Mouse (Mus musculus) heart, postnatal 14 days (tissue): ENCODE measurements around the gene Lmo4. TPM values are rescaled to one million over a fixed set of nuclear protein-coding genes. Genes with fewer than 3 reads are reported as not detected.

Source experiments
- DNase-seq, 2 experiments: peaks; one replicate each; pipeline ENCODE4 v3.0.0; 2021 to 2022
- intact Hi-C: fragments of 180-260 bp; cut with DNase I; formaldehyde crosslinking; loops from one replicate; pipeline ENCODE4 v1.15.1; 2025
- total RNA-seq, 2 experiments: library from RNA; stranded (reverse); gene quantifications; 2 replicates each; pipeline ENCODE4 v1.2.3; 2021

Lmo4 gene
- total RNA-seq, 2 experiments from 2014 or later, result 33.2 to 34.5 TPM

DNA sequence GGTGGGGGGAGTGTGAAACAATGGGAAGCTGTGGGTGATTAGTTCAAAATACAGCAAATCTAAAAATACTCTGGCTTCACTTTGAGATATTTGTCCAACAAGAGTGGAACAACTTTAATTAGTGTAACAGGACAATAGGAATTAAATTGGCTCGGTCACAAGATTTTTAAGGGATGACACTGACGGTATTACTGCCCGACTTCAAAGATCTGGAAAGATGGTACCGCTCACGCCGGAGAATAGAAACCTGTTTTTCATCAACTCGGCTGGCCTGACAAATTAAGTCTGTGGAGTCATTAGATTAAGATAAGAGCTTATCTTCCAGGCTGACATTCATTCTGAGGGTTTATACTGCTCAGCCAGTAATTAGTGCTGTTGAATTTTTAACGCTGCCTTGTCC lies 42.9 kb downstream of the Lmo4 start:
- DNase-seq, result no peak
- intact Hi-C loops, result no loop called here

DNA sequence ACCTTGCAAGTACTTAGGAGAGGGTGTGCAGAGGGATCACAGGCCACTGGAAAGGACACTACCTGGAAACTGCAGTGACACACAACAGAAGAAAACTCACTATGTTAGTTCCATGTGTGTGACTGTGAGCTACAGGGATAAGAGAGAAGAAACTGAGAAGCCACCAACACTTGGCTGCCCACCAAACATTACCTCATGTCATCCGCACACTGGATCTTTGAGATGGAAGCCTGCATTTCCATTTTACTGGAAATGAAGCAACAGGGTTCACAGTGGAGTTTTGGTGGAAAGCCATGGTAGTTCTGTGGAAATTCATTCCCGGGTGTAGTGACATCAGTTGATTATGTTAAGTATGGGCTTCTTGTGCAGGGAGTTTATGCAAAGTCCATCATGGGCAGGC lies 43.8 kb downstream of the Lmo4 start:
- intact Hi-C loops, result no loop called here
- peak; percentile 37 to 61 for DNase-seq

DNA sequence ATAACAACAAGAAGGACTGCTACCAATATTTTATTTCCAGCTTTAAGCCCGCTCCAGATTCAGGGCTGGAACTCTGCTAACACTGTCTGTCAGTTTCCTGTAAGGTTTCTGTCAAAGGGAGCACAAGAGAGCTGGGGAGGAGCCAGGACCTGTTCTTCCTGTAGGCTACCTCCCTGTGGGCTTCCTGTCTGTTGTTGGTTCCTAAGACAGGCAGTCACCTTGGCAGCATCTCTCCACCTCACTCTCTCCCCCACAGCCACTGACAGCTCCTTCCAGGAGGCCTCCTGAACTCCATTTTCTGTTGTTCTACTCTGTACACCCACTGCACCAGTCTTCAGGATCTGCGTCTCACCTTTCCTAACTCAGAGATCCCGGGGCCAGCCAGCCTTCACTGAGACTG lies 49.3 kb downstream of the Lmo4 start:
- no peak for DNase-seq
- intact Hi-C loops, result no loop called here

DNA sequence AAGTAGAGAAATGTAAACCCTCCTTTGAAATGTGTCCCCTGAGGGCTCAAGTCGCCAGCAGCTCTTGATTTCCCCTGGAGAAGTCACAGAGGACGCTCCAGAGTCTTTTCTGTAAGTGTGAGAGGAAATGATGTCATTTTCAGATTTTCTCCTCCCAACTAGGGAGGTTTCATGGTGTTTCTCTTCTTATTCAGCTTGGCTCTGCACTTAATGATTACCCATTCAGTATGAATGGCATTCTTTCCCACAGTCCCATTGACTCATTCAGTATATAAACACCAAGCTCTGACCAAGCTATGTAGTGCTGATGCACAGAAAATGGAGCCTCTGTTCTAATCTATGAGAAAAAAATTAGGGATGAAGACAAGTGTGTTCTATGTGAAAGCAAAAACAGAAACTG lies 51.6 kb downstream of the Lmo4 start:
- DNase-seq, result no peak
- intact Hi-C loops, result no loop called here

- intact Hi-C loops, result no loop called here
- no peak for DNase-seq
These were observed 54.0 kb downstream of the Lmo4 start for GRCm38 (mm10) chr3:144151001-144151400.

DNA sequence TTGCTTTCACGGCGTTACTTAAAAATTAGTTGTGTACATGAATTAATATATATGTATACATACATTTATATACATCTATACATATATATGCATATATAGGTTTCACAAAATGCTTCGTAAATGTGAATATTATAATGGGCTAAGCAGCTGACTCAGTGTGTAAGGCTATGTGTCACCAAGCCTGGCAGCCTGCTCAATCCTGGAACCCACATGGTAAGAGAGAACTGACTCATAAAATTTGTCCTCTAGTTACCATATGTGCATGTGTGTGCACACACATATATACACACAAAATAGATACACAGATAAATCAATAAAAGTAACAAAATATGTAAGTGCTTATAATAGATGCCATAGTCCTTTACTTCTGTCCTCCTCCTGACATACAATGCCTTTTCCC lies 56.8 kb downstream of the Lmo4 start:
- DNase-seq, result no peak
- intact Hi-C loops, result no loop called here

- intact Hi-C loops, result no loop called here
- no peak for DNase-seq
These were observed 57.8 kb downstream of the Lmo4 start for GRCm38 (mm10) chr3:144147244-144147643.

DNA sequence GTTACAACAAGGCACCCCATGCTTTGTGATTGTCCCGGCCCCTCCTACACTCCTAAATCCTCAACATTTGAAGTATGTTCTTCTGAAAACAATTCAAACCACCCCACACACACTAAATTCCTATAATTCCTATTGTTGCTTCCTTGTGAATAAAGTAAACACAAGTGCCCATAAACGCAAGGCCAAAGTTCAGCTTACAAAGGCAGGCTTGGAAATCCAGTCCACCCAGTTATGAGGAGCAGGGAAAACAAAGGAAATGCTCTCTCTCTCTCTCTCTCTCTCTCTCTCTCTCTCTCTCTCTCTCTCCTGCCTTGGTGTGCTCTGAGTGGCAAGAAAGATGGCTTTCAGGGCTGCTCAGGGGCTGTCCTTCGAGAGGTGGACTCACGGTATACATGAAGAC lies 61.0 kb downstream of the Lmo4 start:
- intact Hi-C loops, result no loop called here

DNA sequence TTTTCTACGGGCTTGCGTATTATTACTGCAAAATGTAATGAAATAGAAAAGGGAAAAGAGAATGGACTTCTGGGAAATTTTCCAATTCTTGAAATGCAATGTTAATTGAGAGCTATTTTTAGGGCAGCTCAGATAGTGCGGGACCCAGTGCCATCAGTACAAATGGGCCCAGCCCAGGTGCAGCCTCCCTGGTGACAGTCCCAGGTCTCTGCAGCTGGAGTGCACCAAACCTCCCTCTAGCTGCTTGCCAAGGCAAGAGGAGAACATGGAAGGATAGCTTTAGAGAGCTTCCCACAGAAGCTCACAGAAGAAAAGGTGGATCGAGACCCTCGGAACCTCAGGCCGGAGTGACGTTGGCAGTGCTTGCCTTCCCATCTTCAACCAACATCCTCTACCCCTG lies 62.1 kb downstream of the Lmo4 start:
- intact Hi-C loops, result no loop called here
- DNase-seq, result no peak

More for the DNA sequence above, 61.0 kb downstream of the Lmo4 start:
- no peak for DNase-seq

DNA sequence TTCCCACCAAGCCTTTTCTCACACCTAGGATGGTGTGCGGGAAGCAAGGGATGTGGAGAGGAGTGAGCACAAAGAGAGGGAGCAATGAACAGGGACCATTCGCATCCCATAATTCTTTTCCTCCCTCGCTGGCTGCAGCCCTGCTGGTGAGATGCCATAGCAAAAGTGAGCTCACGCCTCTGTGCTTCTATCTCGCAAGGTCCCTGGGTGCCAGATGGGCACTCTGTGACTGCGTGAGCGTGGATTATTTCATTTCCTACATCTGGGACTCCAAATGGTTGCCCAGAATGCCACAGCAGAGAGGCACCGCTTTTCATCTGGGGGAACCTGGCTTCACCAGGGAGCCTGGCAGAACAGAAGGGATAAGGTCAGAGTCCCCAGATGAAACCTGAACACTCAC lies 63.2 kb downstream of the Lmo4 start:
- intact Hi-C loops, result no loop called here
- no peak for DNase-seq

GRCm38 (mm10) chr3:144140816-144141215 lies 64.2 kb downstream of the Lmo4 start:
- intact Hi-C loops, result no loop called here
- no peak for DNase-seq

GRCm38 (mm10) chr3:144138659-144139058 lies 66.4 kb downstream of the Lmo4 start:
- DNase-seq, result no peak
- intact Hi-C loops, result no loop called here
